Mouse (Mus musculus) granulocyte monocyte progenitor cell, adult 5-6 weeks (primary cell): ENCODE measurements around the gene Mpp1. TPM values are rescaled to one million over a fixed set of nuclear protein-coding genes. Genes with fewer than 3 reads are reported as not detected.

ENCODE experiments used
- ATAC-seq: replicated peaks from 2 replicates; pipeline ENCODE4 v1.8.0; 2016; ENCODE audit warnings: mild to moderate bottlenecking, moderate TSS enrichment, inconsistent platforms; ENCODE audit not compliant: poor library complexity, severe bottlenecking
- total RNA-seq, 2 experiments: library from RNA; stranded (forward) in 1 of 2; stranded (reverse) in 1 of 2; fragments of 200-712, 200-1000 nt in 1 of 2; fragments of >200 nt in 1 of 2; fragmentation: Nextera tagmentation in 1 of 2; gene quantifications; 2 replicates each; pipeline ENCODE4 v1.2.3; 2014 to 2017

The Mpp1 gene
- total RNA-seq (2014; fragmentation: Nextera tagmentation) (45.3 and 79.8 TPM in 2 replicates), total RNA-seq (2017) (57.9 and 59.2 TPM in 2 replicates)

GRCm38 (mm10) chrX:75130467-75131160 lies at the start of gene Mpp1:
Gene Mpp1, minus strand, starts transcription at chrX:75131016.
- peak; percentile 89 for ATAC-seq

GRCm38 (mm10) chrX:75163670-75164069 lies 32.9 kb upstream of the Mpp1 start, which contains the start of gene Smim9:
Gene Smim9, minus strand, starts transcription at chrX:75163770.
- ATAC-seq, result no peak

GRCm38 (mm10) chrX:75155576-75156243 lies 24.9 kb upstream of the Mpp1 start:
- ATAC-seq, result peak; percentile 93

GRCm38 (mm10) chrX:75152249-75152648 lies 21.4 kb upstream of the Mpp1 start:
- ATAC-seq, result no peak

GRCm38 (mm10) chrX:75150304-75150703 lies 19.5 kb upstream of the Mpp1 start:
- ATAC-seq, result no peak

- ATAC-seq, result no peak
Observed at GRCm38 (mm10) chrX:75148414-75148813, 17.6 kb upstream of the Mpp1 start.

- peak; percentile 79 for ATAC-seq
Observed at GRCm38 (mm10) chrX:75143124-75143555, 12.3 kb upstream of the Mpp1 start.

GRCm38 (mm10) chrX:75138182-75138581 lies 7.4 kb upstream of the Mpp1 start:
- ATAC-seq, result no peak

- no peak for ATAC-seq
Observed at GRCm38 (mm10) chrX:75137729-75138128, 6.9 kb upstream of the Mpp1 start.

- no peak for ATAC-seq
Observed at GRCm38 (mm10) chrX:75136938-75137337, 6.1 kb upstream of the Mpp1 start.

- peak; percentile 6; the same call in 1 of the 2 replicates for ATAC-seq
Observed at GRCm38 (mm10) chrX:75129474-75129873, 1.3 kb downstream of the Mpp1 start.

- no peak for ATAC-seq
Observed at GRCm38 (mm10) chrX:75128333-75128980, 2.4 kb downstream of the Mpp1 start.

GRCm38 (mm10) chrX:75126893-75127292 lies 3.9 kb downstream of the Mpp1 start:
- ATAC-seq, result peak; percentile 71

- no peak for ATAC-seq
Observed at GRCm38 (mm10) chrX:75125606-75126005, 5.2 kb downstream of the Mpp1 start.

- no peak for ATAC-seq
Observed at GRCm38 (mm10) chrX:75115550-75115949, 15.3 kb downstream of the Mpp1 start.

- no peak for ATAC-seq
Observed at GRCm38 (mm10) chrX:75102293-75102692, 28.5 kb downstream of the Mpp1 start.

- ATAC-seq, result no peak
Observed at GRCm38 (mm10) chrX:75098799-75099198, 32.0 kb downstream of the Mpp1 start.

GRCm38 (mm10) chrX:75096163-75096770 lies 34.5 kb downstream of the Mpp1 start:
- ATAC-seq, result peak; percentile 28

GRCm38 (mm10) chrX:75095369-75096162 lies 35.2 kb downstream of the Mpp1 start, which contains the start of gene Dkc1:
Gene Dkc1, plus strand, starts transcription at chrX:75095854.
- peak; percentile 97 for ATAC-seq

GRCm38 (mm10) chrX:75085654-75086053 lies 45.2 kb downstream of the Mpp1 start:
- peak; percentile 47 for ATAC-seq
